Mouse (Mus musculus): Measurements from ENCODE around the gene Lypd8. TPM values are rescaled to one million over a fixed set of nuclear protein-coding genes. Genes with fewer than 3 reads are reported as not detected.

Gene Lypd8
- polyA plus RNA-seq (2014; fragmentation: Illumina TruSeq; extraction: RNeasy Lipid Tissue Mini Kit (QIAGEN cat#74804); ENCODE audit: low read depth, low replicate concordance) = not detected

DNA sequence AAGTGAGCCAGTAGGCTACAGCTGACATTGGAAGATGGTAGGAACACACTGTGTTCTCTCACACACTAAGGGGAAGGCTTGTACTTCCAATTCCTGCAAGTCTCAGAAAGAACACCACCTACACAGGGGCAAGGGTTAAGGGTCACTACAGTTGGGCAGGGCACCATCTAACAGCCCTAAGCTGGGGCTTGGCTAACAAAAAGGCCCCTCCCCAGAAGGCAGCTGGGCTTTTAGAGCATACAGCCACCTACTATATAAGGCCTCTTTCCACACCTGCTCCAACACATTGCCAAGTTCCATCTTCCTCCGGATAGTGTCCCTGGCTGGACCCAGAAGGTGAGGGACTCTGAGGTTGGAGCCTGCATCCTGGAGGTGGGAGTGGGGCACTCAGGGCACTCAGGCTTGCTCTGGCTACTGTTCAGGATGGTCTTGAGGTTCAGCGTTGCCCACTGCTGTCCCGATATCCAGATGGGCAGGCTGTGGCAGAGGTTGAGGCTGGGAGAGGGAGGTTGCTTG is at the start of gene Lypd8:
Lypd8 (plus strand) TSS at position 281 of the 516 bp plus-strand sequence.

DNA sequence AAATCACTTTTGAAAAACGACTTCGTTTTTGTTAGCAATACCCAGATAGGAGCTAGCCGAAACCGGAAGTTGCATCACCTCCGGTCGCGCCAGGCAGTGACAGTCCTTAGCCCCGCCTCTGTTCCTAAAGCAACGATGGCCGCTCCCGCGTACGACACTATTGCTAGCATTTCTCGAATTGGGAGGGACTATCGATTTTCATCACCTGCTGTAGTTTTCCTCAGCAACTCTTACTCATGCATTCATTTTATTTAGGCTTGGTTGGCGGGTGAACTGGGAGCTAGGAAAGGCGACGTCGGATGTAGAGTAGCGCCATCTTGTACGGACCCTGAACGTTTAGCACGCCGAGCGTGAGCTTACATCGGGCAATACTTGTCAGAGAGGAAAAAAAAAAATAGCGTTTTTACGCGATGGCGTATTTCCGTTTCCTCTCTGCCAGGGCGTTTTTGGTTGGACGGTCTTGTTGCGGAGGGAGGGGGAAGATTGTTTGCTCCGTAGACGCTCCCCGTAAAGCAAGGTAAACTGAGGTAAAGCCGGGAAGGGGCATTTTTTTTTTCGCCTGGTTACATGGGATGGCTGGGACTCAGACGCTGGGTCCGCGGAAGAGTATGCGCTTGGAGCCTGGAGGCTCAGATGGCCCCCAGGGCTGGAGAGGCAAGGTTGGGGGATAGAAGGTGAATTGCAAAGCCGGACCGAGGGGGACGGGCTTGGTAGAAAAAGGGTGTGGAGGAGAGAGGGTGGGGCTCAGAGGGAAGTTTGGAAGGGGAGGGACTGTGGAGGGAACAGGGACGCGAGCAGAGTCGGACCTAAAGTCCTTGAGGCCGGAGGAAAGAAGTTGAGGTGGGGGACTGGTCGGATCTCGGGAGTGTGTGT is 48.3 kb upstream of the Lypd8 start, which contains the start of the genes Zfp672 and Sh3bp5l:
Zfp672 (minus strand) TSS at position 64 of the 873 bp plus-strand sequence.
Sh3bp5l (plus strand) TSS at position 449 of the 873 bp plus-strand sequence.

DNA sequence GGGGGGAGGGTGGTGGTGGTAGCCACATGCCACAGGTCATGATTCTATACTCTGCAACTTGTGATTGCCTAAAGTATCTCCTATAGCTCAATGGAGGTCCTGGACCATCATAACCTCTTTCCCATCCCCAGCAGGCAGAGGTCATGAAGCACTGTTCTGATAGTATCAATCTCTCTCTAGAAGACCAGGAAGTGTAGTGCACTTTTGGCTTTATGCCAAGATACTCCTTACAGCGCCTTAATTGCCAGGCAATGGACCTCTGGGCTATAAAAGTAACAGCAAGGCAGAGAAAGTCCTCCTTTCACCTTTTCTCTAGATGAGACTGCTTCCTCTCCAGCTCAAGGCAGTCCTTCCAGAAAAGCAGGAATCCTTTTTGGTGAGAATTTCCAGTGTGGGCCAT is 42.0 kb downstream of the Lypd8 start, which contains the start of gene 1810065E05Rik:
1810065E05Rik (plus strand) TSS at position 297 of the 400 bp plus-strand sequence.

DNA sequence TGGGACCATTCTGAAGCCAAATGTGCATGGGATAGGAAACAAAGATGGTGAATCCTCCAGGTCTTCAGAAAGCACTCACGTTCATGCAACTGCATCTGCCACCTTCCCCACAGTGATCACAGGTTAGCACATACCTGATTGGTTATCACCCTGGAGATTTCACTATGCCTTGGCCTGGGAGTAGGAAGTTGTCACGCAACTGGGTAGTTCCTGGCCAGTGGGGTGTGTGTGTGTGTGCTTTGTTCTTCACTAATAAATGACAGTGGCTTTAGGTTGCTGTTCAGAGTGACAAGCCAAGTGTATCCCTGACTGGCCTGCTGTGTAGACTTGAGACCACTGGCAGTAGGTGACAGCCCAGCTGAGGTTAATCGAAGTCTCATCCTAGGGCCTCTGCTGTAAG is 53.4 kb downstream of the Lypd8 start, which contains the start of gene Gm12253:
Gm12253 (plus strand) TSS at position 301 of the 400 bp plus-strand sequence.

Other genes with a start within 250 kb of the Lypd8 start
- 6.6 TPM for gene Gemin5, start 210.5 kb upstream of the Lypd8 start, polyA plus RNA-seq (2014; fragmentation: Illumina TruSeq; extraction: RNeasy Lipid Tissue Mini Kit (QIAGEN cat#74804); ENCODE audit: low read depth, low replicate concordance)
- 71.7 TPM for gene Mrpl22, start 207.4 kb upstream of the Lypd8 start, polyA plus RNA-seq (2014; fragmentation: Illumina TruSeq; extraction: RNeasy Lipid Tissue Mini Kit (QIAGEN cat#74804); ENCODE audit: low read depth, low replicate concordance)
- gene Igtp, start 179.5 kb upstream of the Lypd8 start, polyA plus RNA-seq (2014; fragmentation: Illumina TruSeq; extraction: RNeasy Lipid Tissue Mini Kit (QIAGEN cat#74804); ENCODE audit: low read depth, low replicate concordance) = 17.0 TPM
- gene Irgm2, start 179.4 kb upstream of the Lypd8 start, polyA plus RNA-seq (2014; fragmentation: Illumina TruSeq; extraction: RNeasy Lipid Tissue Mini Kit (QIAGEN cat#74804); ENCODE audit: low read depth, low replicate concordance) = 13.4 TPM
- gene 4930438A08Rik, start 104.2 kb upstream of the Lypd8 start, polyA plus RNA-seq (2014; fragmentation: Illumina TruSeq; extraction: RNeasy Lipid Tissue Mini Kit (QIAGEN cat#74804); ENCODE audit: low read depth, low replicate concordance) = not detected
- gene Zfp692, start 72.0 kb upstream of the Lypd8 start, polyA plus RNA-seq (2014; fragmentation: Illumina TruSeq; extraction: RNeasy Lipid Tissue Mini Kit (QIAGEN cat#74804); ENCODE audit: low read depth, low replicate concordance) = 8.9 TPM
- 47.2 TPM for gene Zfp672, start 48.7 kb upstream of the Lypd8 start, polyA plus RNA-seq (2014; fragmentation: Illumina TruSeq; extraction: RNeasy Lipid Tissue Mini Kit (QIAGEN cat#74804); ENCODE audit: low read depth, low replicate concordance)
- 29.4 TPM for gene Sh3bp5l, start 48.3 kb upstream of the Lypd8 start, polyA plus RNA-seq (2014; fragmentation: Illumina TruSeq; extraction: RNeasy Lipid Tissue Mini Kit (QIAGEN cat#74804); ENCODE audit: low read depth, low replicate concordance)
- gene 1810065E05Rik, start 42.1 kb downstream of the Lypd8 start, polyA plus RNA-seq (2014; fragmentation: Illumina TruSeq; extraction: RNeasy Lipid Tissue Mini Kit (QIAGEN cat#74804); ENCODE audit: low read depth, low replicate concordance) = not detected
- not detected for gene Gm12253, start 53.5 kb downstream of the Lypd8 start, polyA plus RNA-seq (2014; fragmentation: Illumina TruSeq; extraction: RNeasy Lipid Tissue Mini Kit (QIAGEN cat#74804); ENCODE audit: low read depth, low replicate concordance)
- not detected for gene Lypd9, start 73.9 kb downstream of the Lypd8 start, polyA plus RNA-seq (2014; fragmentation: Illumina TruSeq; extraction: RNeasy Lipid Tissue Mini Kit (QIAGEN cat#74804); ENCODE audit: low read depth, low replicate concordance)
- not detected for gene Olfr30, start 83.2 kb downstream of the Lypd8 start, polyA plus RNA-seq (2014; fragmentation: Illumina TruSeq; extraction: RNeasy Lipid Tissue Mini Kit (QIAGEN cat#74804); ENCODE audit: low read depth, low replicate concordance)
- gene Olfr332, start 113.5 kb downstream of the Lypd8 start, polyA plus RNA-seq (2014; fragmentation: Illumina TruSeq; extraction: RNeasy Lipid Tissue Mini Kit (QIAGEN cat#74804); ENCODE audit: low read depth, low replicate concordance) = not detected
- gene Olfr331, start 123.5 kb downstream of the Lypd8 start, polyA plus RNA-seq (2014; fragmentation: Illumina TruSeq; extraction: RNeasy Lipid Tissue Mini Kit (QIAGEN cat#74804); ENCODE audit: low read depth, low replicate concordance) = not detected
- gene Olfr330, start 155.8 kb downstream of the Lypd8 start, polyA plus RNA-seq (2014; fragmentation: Illumina TruSeq; extraction: RNeasy Lipid Tissue Mini Kit (QIAGEN cat#74804); ENCODE audit: low read depth, low replicate concordance) = not detected
- not detected for gene Olfr329-ps, start 167.4 kb downstream of the Lypd8 start, polyA plus RNA-seq (2014; fragmentation: Illumina TruSeq; extraction: RNeasy Lipid Tissue Mini Kit (QIAGEN cat#74804); ENCODE audit: low read depth, low replicate concordance)
- gene Olfr328, start 176.6 kb downstream of the Lypd8 start, polyA plus RNA-seq (2014; fragmentation: Illumina TruSeq; extraction: RNeasy Lipid Tissue Mini Kit (QIAGEN cat#74804); ENCODE audit: low read depth, low replicate concordance) = not detected
- not detected for gene Olfr224, start 191.5 kb downstream of the Lypd8 start, polyA plus RNA-seq (2014; fragmentation: Illumina TruSeq; extraction: RNeasy Lipid Tissue Mini Kit (QIAGEN cat#74804); ENCODE audit: low read depth, low replicate concordance)
- gene Olfr325, start 198.7 kb downstream of the Lypd8 start, polyA plus RNA-seq (2014; fragmentation: Illumina TruSeq; extraction: RNeasy Lipid Tissue Mini Kit (QIAGEN cat#74804); ENCODE audit: low read depth, low replicate concordance) = not detected
- not detected for gene Olfr324, start 216.1 kb downstream of the Lypd8 start, polyA plus RNA-seq (2014; fragmentation: Illumina TruSeq; extraction: RNeasy Lipid Tissue Mini Kit (QIAGEN cat#74804); ENCODE audit: low read depth, low replicate concordance)
- gene 2210407C18Rik, start 237.0 kb downstream of the Lypd8 start, polyA plus RNA-seq (2014; fragmentation: Illumina TruSeq; extraction: RNeasy Lipid Tissue Mini Kit (QIAGEN cat#74804); ENCODE audit: low read depth, low replicate concordance) = 21.0 TPM